Mouse (Mus musculus) splenic B cell, adult 2 months (primary cell): ENCODE measurements around the gene Oxgr1.
"Not testable (repeated sequence)": the region's sequence is repeated elsewhere in the genome, so short reads cannot be mapped to it uniquely, and the experiment has no call there.

Source experiments
- DNase-seq: peaks from one replicate; pipeline ENCODE4 v3.0.0-alpha.2; 2011; ENCODE audit warnings: low read depth, low spot score
- H3K27me3 ChIP-seq: 2 replicates; pipeline ENCODE4 v1.6.1; 2012; ENCODE audit warnings: mild to moderate bottlenecking, low read length, moderate library complexity, mixed read lengths; ENCODE audit not compliant: control insufficient read depth, poor library complexity, insufficient read depth, severe bottlenecking
- H3K36me3 ChIP-seq: 2 replicates; pipeline ENCODE4 v1.6.1; 2012; ENCODE audit warnings: mild to moderate bottlenecking, low read length, moderate library complexity, mixed read lengths; ENCODE audit not compliant: control insufficient read depth, poor library complexity, insufficient read depth, severe bottlenecking

Oxgr1 gene

GRCm38 (mm10) chr14:120002673-120003072 lies 39.6 kb downstream of the Oxgr1 start:
- H3K27me3 ChIP-seq, result no peaks in the 10 kb centered on the region
- DNase-seq, result no peak
- H3K36me3 ChIP-seq, result no peaks in the 10 kb centered on the region

GRCm38 (mm10) chr14:119989651-119990050 lies 52.6 kb downstream of the Oxgr1 start:
- Histone ChIP-seq H3K27me3 (no peaks in the 10 kb centered on the region), H3K36me3 (no peaks in the 10 kb centered on the region)
- no peak for DNase-seq

GRCm38 (mm10) chr14:119988937-119989645 lies 53.1 kb downstream of the Oxgr1 start:
- DNase-seq, result no peak
- H3K36me3 ChIP-seq, result no peaks in the 10 kb centered on the region
- H3K27me3 ChIP-seq, result no peaks in the 10 kb centered on the region

- Histone ChIP-seq H3K27me3 (no peaks in the 10 kb centered on the region), H3K36me3 (no peaks in the 10 kb centered on the region)
- DNase-seq, result no peak
Observed at GRCm38 (mm10) chr14:119987257-119987656, 55.0 kb downstream of the Oxgr1 start.

- H3K27me3 ChIP-seq, result no peaks in the 10 kb centered on the region
- DNase-seq, result no peak
- H3K36me3 ChIP-seq, result no peaks in the 10 kb centered on the region
Observed at GRCm38 (mm10) chr14:119986778-119987177, 55.5 kb downstream of the Oxgr1 start.

GRCm38 (mm10) chr14:119986351-119986750 lies 55.9 kb downstream of the Oxgr1 start:
- H3K27me3 ChIP-seq, H3K36me3 ChIP-seq, DNase-seq: not testable (repeated sequence)

GRCm38 (mm10) chr14:119981314-119981713 lies 60.9 kb downstream of the Oxgr1 start:
- Histone ChIP-seq H3K36me3 (no peaks in the 10 kb centered on the region), H3K27me3 (no peaks in the 10 kb centered on the region)
- no peak for DNase-seq

- Histone ChIP-seq H3K27me3 (no peaks in the 10 kb centered on the region), H3K36me3 (no peaks in the 10 kb centered on the region)
- DNase-seq, result no peak
Observed at GRCm38 (mm10) chr14:119980698-119981235, 61.5 kb downstream of the Oxgr1 start.
